Mouse (Mus musculus): ENCODE results near the gene Hist1h4c.

- TF ChIP-seq GATA1 (IDR thresholded peaks at IDR 0.05; ENCODE audit: low read length): no peak
- no peak for TF ChIP-seq TAL1 (IDR thresholded peaks at IDR 0.05; ENCODE audit: low read length)
Observed at GRCm38 (mm10) chr13:23725213-23725612, 27.0 kb upstream of the Hist1h4c start.

Data from erythroblast, embryonic 14.5 days (primary cell).